Mouse (Mus musculus): ENCODE measurements around the gene Kif23. TPM values are rescaled to one million over a fixed set of nuclear protein-coding genes. Genes with fewer than 3 reads are reported as not detected.

Gene Kif23
- polyA plus RNA-seq, 1 experiment = 24.1 TPM

GRCm38 (mm10) chr9:61977258-61977945 is 30.8 kb upstream of the Kif23 start:
- no peaks in the 10 kb centered on the region for H3K36me3 ChIP-seq (ENCODE audit: control insufficient read depth, insufficient read depth)
- no peak overlapping the region for H3ac ChIP-seq (ENCODE audit: control insufficient read depth, insufficient read length)
- no peaks in the 10 kb centered on the region for H3K27me3 ChIP-seq (ENCODE audit: control insufficient read depth, insufficient read depth, insufficient read length)
- H3K4me2 ChIP-seq (ENCODE audit: low read depth) = no peak overlapping the region
- TF ChIP-seq POLR2AphosphoS2 (IDR thresholded peaks at IDR 0.05; ENCODE audit: insufficient read length, low read depth) = no peak
- no peak for TF ChIP-seq POLR2A (IDR thresholded peaks at IDR 0.05; ENCODE audit: insufficient read length, low read depth)
- no peak for TF ChIP-seq TCF3 (IDR thresholded peaks at IDR 0.05; ENCODE audit: insufficient read length, low read depth)
- no peak for TF ChIP-seq SRF (IDR thresholded peaks at IDR 0.05; ENCODE audit: control insufficient read depth, insufficient read length, low read depth)
- TF ChIP-seq MAX (IDR thresholded peaks at IDR 0.05; ENCODE audit: low read depth) = no peak
- TF ChIP-seq MYOG (IDR thresholded peaks at IDR 0.05; ENCODE audit: control insufficient read depth in 1 of 3, insufficient read depth in 1 of 3, insufficient read length in 2 of 3, low read depth in 2 of 3) = no peak
- no peak for TF ChIP-seq CEBPB (IDR thresholded peaks at IDR 0.05; ENCODE audit: insufficient read depth, poor library complexity, severe bottlenecking)
- TF ChIP-seq REST (IDR thresholded peaks at IDR 0.05; ENCODE audit: insufficient read depth, insufficient read length) = no peak
- no peak for TF ChIP-seq MYOD1 (IDR thresholded peaks at IDR 0.05; ENCODE audit: control insufficient read depth in 1 of 3, insufficient read length in 2 of 3, low read depth in 2 of 3)
- no peak for TF ChIP-seq E2F4 (IDR thresholded peaks at IDR 0.05; ENCODE audit: insufficient read depth)
- no peak for TF ChIP-seq USF1 (IDR thresholded peaks at IDR 0.05; ENCODE audit: low read depth)
- no peak for TF ChIP-seq TCF12 (IDR thresholded peaks at IDR 0.05; ENCODE audit: insufficient read depth, poor library complexity, severe bottlenecking)
- no peak overlapping the region for H3K4me3 ChIP-seq
- H3K79me2 ChIP-seq (ENCODE audit: control insufficient read depth, insufficient read depth) = no peaks in the 10 kb centered on the region

DNA sequence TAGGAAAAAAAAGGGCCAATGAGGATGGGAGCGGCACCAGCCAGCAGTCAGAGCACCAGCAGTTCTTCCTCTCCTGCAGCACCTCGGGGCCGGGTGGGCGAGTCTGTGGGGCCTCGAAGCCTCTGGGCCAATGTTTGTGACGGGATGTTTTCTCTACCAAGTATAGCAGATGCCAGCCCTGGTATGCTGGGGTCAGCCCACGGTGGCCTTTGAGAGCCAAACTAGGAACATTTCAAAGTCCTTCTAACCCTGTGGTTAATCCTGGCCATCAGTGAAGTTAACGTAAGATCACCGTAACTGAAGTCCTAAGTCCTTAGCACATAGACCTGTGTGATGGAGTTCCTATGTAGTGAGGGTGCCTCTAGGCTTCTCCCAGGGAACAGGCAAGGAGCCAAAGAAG is 25.5 kb upstream of the Kif23 start:
- H3K4me3 ChIP-seq = no peak overlapping the region
- TF ChIP-seq MYOD1 (IDR thresholded peaks at IDR 0.05; ENCODE audit: control insufficient read depth in 1 of 3, insufficient read length in 2 of 3, low read depth in 2 of 3) (no peak), MAX (IDR thresholded peaks at IDR 0.05; ENCODE audit: low read depth) (no peak), CEBPB (IDR thresholded peaks at IDR 0.05; ENCODE audit: insufficient read depth, poor library complexity, severe bottlenecking) (no peak), TCF3 (IDR thresholded peaks at IDR 0.05; ENCODE audit: insufficient read length, low read depth) (no peak), POLR2A (IDR thresholded peaks at IDR 0.05; ENCODE audit: insufficient read length, low read depth) (no peak), E2F4 (IDR thresholded peaks at IDR 0.05; ENCODE audit: insufficient read depth) (no peak), TCF12 (IDR thresholded peaks at IDR 0.05; ENCODE audit: insufficient read depth, poor library complexity, severe bottlenecking) (no peak), MYOG (IDR thresholded peaks at IDR 0.05; ENCODE audit: control insufficient read depth in 1 of 3, insufficient read depth in 1 of 3, insufficient read length in 2 of 3, low read depth in 2 of 3) (no peak), REST (IDR thresholded peaks at IDR 0.05; ENCODE audit: insufficient read depth, insufficient read length) (no peak), SRF (IDR thresholded peaks at IDR 0.05; ENCODE audit: control insufficient read depth, insufficient read length, low read depth) (no peak), POLR2AphosphoS2 (IDR thresholded peaks at IDR 0.05; ENCODE audit: insufficient read length, low read depth) (no peak), USF1 (IDR thresholded peaks at IDR 0.05; ENCODE audit: low read depth) (no peak)
- no peak overlapping the region for H3ac ChIP-seq (ENCODE audit: control insufficient read depth, insufficient read length)
- no peaks in the 10 kb centered on the region for H3K79me2 ChIP-seq (ENCODE audit: control insufficient read depth, insufficient read depth)
- H3K27me3 ChIP-seq (ENCODE audit: control insufficient read depth, insufficient read depth, insufficient read length) = no peaks in the 10 kb centered on the region
- no peak overlapping the region for H3K4me2 ChIP-seq (ENCODE audit: low read depth)
- H3K36me3 ChIP-seq (ENCODE audit: control insufficient read depth, insufficient read depth) = no peaks in the 10 kb centered on the region

- no peaks in the 10 kb centered on the region for H3K36me3 ChIP-seq (ENCODE audit: control insufficient read depth, insufficient read depth)
- H3K27me3 ChIP-seq (ENCODE audit: control insufficient read depth, insufficient read depth, insufficient read length) = no peaks in the 10 kb centered on the region
- H3K79me2 ChIP-seq (ENCODE audit: control insufficient read depth, insufficient read depth) = no peaks in the 10 kb centered on the region
- H3ac ChIP-seq (ENCODE audit: control insufficient read depth, insufficient read length) = no peak overlapping the region
- TF ChIP-seq MYOD1 (IDR thresholded peaks at IDR 0.05; ENCODE audit: control insufficient read depth in 1 of 3, insufficient read length in 2 of 3, low read depth in 2 of 3) (no peak), REST (IDR thresholded peaks at IDR 0.05; ENCODE audit: insufficient read depth, insufficient read length) (no peak), TCF3 (IDR thresholded peaks at IDR 0.05; ENCODE audit: insufficient read length, low read depth) (no peak), MAX (IDR thresholded peaks at IDR 0.05; ENCODE audit: low read depth) (no peak), POLR2A (IDR thresholded peaks at IDR 0.05; ENCODE audit: insufficient read length, low read depth) (no peak), SRF (IDR thresholded peaks at IDR 0.05; ENCODE audit: control insufficient read depth, insufficient read length, low read depth) (no peak), USF1 (IDR thresholded peaks at IDR 0.05; ENCODE audit: low read depth) (no peak), CEBPB (IDR thresholded peaks at IDR 0.05; ENCODE audit: insufficient read depth, poor library complexity, severe bottlenecking) (no peak), MYOG (IDR thresholded peaks at IDR 0.05; ENCODE audit: control insufficient read depth in 1 of 3, insufficient read depth in 1 of 3, insufficient read length in 2 of 3, low read depth in 2 of 3) (no peak), E2F4 (IDR thresholded peaks at IDR 0.05; ENCODE audit: insufficient read depth) (no peak), TCF12 (IDR thresholded peaks at IDR 0.05; ENCODE audit: insufficient read depth, poor library complexity, severe bottlenecking) (no peak)
- no peak overlapping the region for H3K4me3 ChIP-seq
- H3K4me2 ChIP-seq (ENCODE audit: low read depth) = no peak overlapping the region
Measured at GRCm38 (mm10) chr9:61971045-61971444, 24.5 kb upstream of the Kif23 start.

DNA sequence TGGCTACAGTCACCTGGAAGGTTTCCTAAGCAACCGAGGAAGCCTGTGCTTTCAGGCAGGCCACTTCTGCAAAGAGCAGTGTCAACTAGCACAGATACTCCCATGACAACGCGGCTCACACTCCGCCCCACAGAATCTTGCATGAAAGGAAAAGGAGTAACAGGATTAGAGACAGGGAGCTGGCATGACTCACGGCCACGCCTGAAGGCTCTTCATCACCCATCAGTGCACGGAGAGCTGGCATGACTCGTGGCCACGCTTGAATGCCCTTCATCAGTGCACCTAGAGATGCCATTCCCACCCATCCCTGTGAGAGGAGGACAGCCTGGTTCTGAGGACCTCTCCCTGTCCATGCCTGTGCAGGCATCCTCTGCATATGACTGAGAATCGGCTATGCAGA is 20.8 kb upstream of the Kif23 start:
- H3K36me3 ChIP-seq (ENCODE audit: control insufficient read depth, insufficient read depth) = no peaks in the 10 kb centered on the region
- no peak overlapping the region for H3ac ChIP-seq (ENCODE audit: control insufficient read depth, insufficient read length)
- no peak overlapping the region for H3K4me3 ChIP-seq
- peak overlapping the region; percentile 18 for H3K4me2 ChIP-seq (ENCODE audit: low read depth)
- no peaks in the 10 kb centered on the region for H3K79me2 ChIP-seq (ENCODE audit: control insufficient read depth, insufficient read depth)
- no peaks in the 10 kb centered on the region for H3K27me3 ChIP-seq (ENCODE audit: control insufficient read depth, insufficient read depth, insufficient read length)
- TF ChIP-seq E2F4 (IDR thresholded peaks at IDR 0.05; ENCODE audit: insufficient read depth) (no peak), MYOD1 (IDR thresholded peaks at IDR 0.05; ENCODE audit: control insufficient read depth in 1 of 3, insufficient read length in 2 of 3, low read depth in 2 of 3) (no peak), TCF3 (IDR thresholded peaks at IDR 0.05; ENCODE audit: insufficient read length, low read depth) (no peak), SRF (IDR thresholded peaks at IDR 0.05; ENCODE audit: control insufficient read depth, insufficient read length, low read depth) (no peak), MYOG (IDR thresholded peaks at IDR 0.05; ENCODE audit: control insufficient read depth in 1 of 3, insufficient read depth in 1 of 3, insufficient read length in 2 of 3, low read depth in 2 of 3) (no peak)

Measured in myocyte (in vitro differentiated cells).